In the genomic region with DNA sequence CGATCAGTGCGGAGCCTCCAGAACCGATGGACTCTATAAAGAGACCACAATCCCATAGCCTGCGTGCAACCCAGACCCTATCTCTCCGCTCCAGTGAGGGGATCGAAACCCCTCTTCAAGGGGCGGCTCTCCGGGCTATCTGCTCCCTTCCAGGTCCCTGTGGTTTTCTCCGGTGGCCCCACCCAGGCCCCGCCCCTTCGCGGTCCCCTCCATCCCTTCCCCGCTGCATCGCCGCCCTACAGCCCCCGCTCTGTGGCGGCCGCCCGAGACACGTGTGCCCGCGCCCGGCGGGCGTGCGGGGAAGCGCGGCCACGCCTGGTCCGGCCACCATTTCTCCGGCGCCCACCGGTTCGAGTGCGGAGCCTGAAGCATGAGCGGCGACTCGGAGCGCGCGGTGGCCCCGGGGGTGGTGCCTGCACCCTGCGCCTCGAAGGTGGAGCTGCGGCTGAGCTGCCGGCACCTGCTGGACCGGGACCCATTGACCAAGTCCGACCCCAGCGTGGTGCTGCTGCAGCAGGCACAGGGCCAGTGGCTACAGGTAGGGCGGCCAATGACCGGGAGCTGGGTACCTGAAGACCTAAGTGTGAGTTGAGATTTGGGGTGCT, we compare ENCODE assay signal across 8 mouse cellular contexts. TPM values are rescaled to one million over a fixed set of nuclear protein-coding genes. Genes with fewer than 3 reads are reported as not detected.
DNase-seq lines count a peak whose midpoint lies in the region; ATAC-seq and TF ChIP-seq lines count a peak whose summit lies in the region.

Cpne7 (plus strand) TSS at position 248 of the 605 bp plus-strand sequence.

- TF ChIP-seq EP300 in liver, postnatal 0 days (IDR thresholded peaks at IDR 0.05; ENCODE audit: low read depth), result no peak

- no peak for TF ChIP-seq CTCF in gastrocnemius, adult 2 months (IDR thresholded peaks at IDR 0.05)
- no peak for TF ChIP-seq CTCF in spleen, adult 2 months (IDR thresholded peaks at IDR 0.05; ENCODE audit: extremely low read depth, insufficient read depth, insufficient read length, insufficient replicate concordance)
- no peak for TF ChIP-seq CTCF in liver, postnatal 0 days (IDR thresholded peaks at IDR 0.05; ENCODE audit: low read depth)

- H3K9ac ChIP-seq in intestine, embryonic 15.5 days, result peak within 1 kb of the TSS; percentile 42; the same call in 1 of the 2 replicates
- peak within 1 kb of the TSS; percentile 41 for H3K9ac ChIP-seq in liver, postnatal 0 days (replicated peaks)

- H3K27me3 ChIP-seq in spleen, adult 2 months (ENCODE audit: control insufficient read depth, insufficient read depth, low read length), result peaks cover 22% of the 10 kb centered on the region
- peaks cover 42% of the 10 kb centered on the region for H3K27me3 ChIP-seq in intestine, embryonic 15.5 days (replicated peaks)
- peaks cover 40% of the 10 kb centered on the region for H3K27me3 ChIP-seq in liver, postnatal 0 days (ENCODE audit: insufficient read depth, low read length)

- peak; percentile 67 for ATAC-seq in intestine, embryonic 15.5 days
- ATAC-seq in liver, postnatal 0 days, result peak; percentile 51; the same call in 1 of the 2 replicates

- DNase-seq in gastrocnemius, adult 2 months, result no peak
- DNase-seq in gastrocnemius, postnatal 4 days (ENCODE audit: low spot score in 2 of 2), result no peak
- DNase-seq in spleen, adult 2 months (ENCODE audit: low read depth in 1 of 2, low spot score in 2 of 2), result no peak
- DNase-seq in spleen, postnatal 4 days (ENCODE audit: low spot score in 2 of 2), result no peak
- peak; percentile 44 for DNase-seq in liver, postnatal 0 days
- no peak for DNase-seq in T-cell, adult 2 months (ENCODE audit: low spot score)
- DNase-seq in thymus, adult 18-20 months, result no peak

- H3K9me3 ChIP-seq in intestine, embryonic 15.5 days, result no peaks in the 10 kb centered on the region
- no peaks in the 10 kb centered on the region for H3K9me3 ChIP-seq in liver, postnatal 0 days (ENCODE audit: low read length)

- peaks cover 10% of the 10 kb centered on the region for H3K4me1 ChIP-seq in spleen, adult 2 months (ENCODE audit: control insufficient read depth, insufficient read depth, insufficient read length)
- H3K4me1 ChIP-seq in intestine, embryonic 15.5 days (replicated peaks), result peaks cover 10% of the 10 kb centered on the region; the same call in 1 of the 2 replicates
- peaks cover 15% of the 10 kb centered on the region for H3K4me1 ChIP-seq in liver, postnatal 0 days (ENCODE audit: insufficient read depth)

- no peak within 1 kb of the TSS for H3K27ac ChIP-seq in gastrocnemius, adult 2 months
- H3K27ac ChIP-seq in spleen, adult 2 months (ENCODE audit: insufficient read depth, low read length), result no peak within 1 kb of the TSS
- no peak within 1 kb of the TSS for H3K27ac ChIP-seq in intestine, embryonic 15.5 days
- H3K27ac ChIP-seq in liver, postnatal 0 days (ENCODE audit: low read depth), result no peak within 1 kb of the TSS

- H3K4me2 ChIP-seq in intestine, embryonic 15.5 days (replicated peaks), result peak within 1 kb of the TSS; percentile 96
- H3K4me2 ChIP-seq in liver, postnatal 0 days (ENCODE audit: low read depth, low read length), result peak within 1 kb of the TSS; percentile 82

- intact Hi-C loops in gastrocnemius, adult 2 months (cut with DNase I), result no loop called here

- no peaks in the 10 kb centered on the region for H3K36me3 ChIP-seq in spleen, adult 2 months (ENCODE audit: control insufficient read depth, insufficient read depth, low read length)
- no peaks in the 10 kb centered on the region for H3K36me3 ChIP-seq in intestine, embryonic 15.5 days
- H3K36me3 ChIP-seq in liver, postnatal 0 days (replicated peaks; ENCODE audit: insufficient read depth, low read length), result no peaks in the 10 kb centered on the region

- peak within 1 kb of the TSS; percentile 73 for H3K4me3 ChIP-seq in gastrocnemius, adult 2 months
- peak within 1 kb of the TSS; percentile 42 for H3K4me3 ChIP-seq in spleen, adult 2 months (ENCODE audit: extremely low read depth, insufficient read depth, insufficient read length)
- H3K4me3 ChIP-seq in intestine, embryonic 15.5 days (replicated peaks), result peak within 1 kb of the TSS; percentile 47
- peak within 1 kb of the TSS; percentile 46 for H3K4me3 ChIP-seq in liver, postnatal 0 days (ENCODE audit: low read depth, low read length)

- no peak for TF ChIP-seq POLR2A in spleen, adult 2 months (IDR thresholded peaks at IDR 0.05; ENCODE audit: low read depth, low read length)

- WGBS in spleen, adult 2 months, result 2% methylated on average over 51 of the region's 51 CpGs
- WGBS in intestine, embryonic 15.5 days, result under 1% methylated on average over 51 of the region's 51 CpGs
- 3% methylated on average over 48 of the region's 51 CpGs for WGBS in liver, postnatal 0 days (ENCODE audit: insufficient replicate concordance)

RNA-seq across cellular contexts. Expression of gene Cpne7, which starts in this region (rescaled TPM):
- total RNA-seq in gastrocnemius, adult 2 months (2021), result under 1 TPM; 0.13 to 0.20 TPM
- 1 to 10 TPM in 1 of 2 experiments, under 1 TPM in 1; 0.80 to 2.4 TPM for total RNA-seq in gastrocnemius, postnatal 4 days (2021)
- 2.5 and 2.9 TPM in 2 replicates for polyA plus RNA-seq in spleen, adult 2 months (2012; rRNA removed)
- 0.98 and 1.3 TPM in 2 replicates for polyA plus RNA-seq in intestine, embryonic 15.5 days (2015; fragmentation: Nextera tagmentation; extraction: Ambion mirVana)
- polyA plus RNA-seq in liver, postnatal 0 days (2015; fragmentation: Nextera tagmentation; extraction: Ambion mirVana), result 0.06 TPM in 2 replicates

Comparison
In these comparisons a context has a peak if more than half of its experiments do, and no peak if none do; other contexts are left out.
1. Peak in DNase-seq, ATAC-seq, H3K4me3 ChIP-seq, H3K9ac ChIP-seq and H3K4me2 ChIP-seq in liver, postnatal 0 days; RNA of the gene not detected or under 1 TPM.